Mouse (Mus musculus) forebrain, embryonic 13.5 days (tissue): Measurements from ENCODE around the gene Ifnlr1. TPM values are rescaled to one million over a fixed set of nuclear protein-coding genes. Genes with fewer than 3 reads are reported as not detected.

Experiments
- ATAC-seq: fragments of 200-750 bp; cut with Nextera tagmentation; 2 replicates; pipeline ENCODE4 v1.8.0; 2017
- H3K27ac ChIP-seq: fragments of 300-500 bp; sonication (generic); 2 replicates; pipeline ENCODE4 v1.5.1; 2015; ENCODE audit warnings: inconsistent platforms, mild to moderate bottlenecking, moderate library complexity
- H3K27me3 ChIP-seq: fragments of 300-500 bp; sonication (generic); 2 replicates; pipeline ENCODE4 v1.6.1; 2015; ENCODE audit warnings: mild to moderate bottlenecking, inconsistent platforms
- H3K36me3 ChIP-seq: fragments of 300-500 bp; sonication (generic); 2 replicates; pipeline ENCODE4 v1.6.1; 2015; ENCODE audit warnings: mild to moderate bottlenecking, inconsistent platforms; ENCODE audit not compliant: poor library complexity, severe bottlenecking
- H3K4me1 ChIP-seq: fragments of 300-500 bp; sonication (generic); 2 replicates; pipeline ENCODE4 v1.6.1; 2015; ENCODE audit warnings: inconsistent platforms
- H3K4me2 ChIP-seq: fragments of 300-500 bp; sonication (generic); 2 replicates; pipeline ENCODE4 v1.6.1; 2015; ENCODE audit warnings: inconsistent platforms, mild to moderate bottlenecking, moderate library complexity
- H3K4me3 ChIP-seq: fragments of 300-500 bp; sonication (generic); 2 replicates; pipeline ENCODE4 v1.5.1; 2015; ENCODE audit warnings: mild to moderate bottlenecking, inconsistent platforms
- H3K9ac ChIP-seq: fragments of 300-500 bp; sonication (generic); 2 replicates; pipeline ENCODE4 v1.6.1; 2015; ENCODE audit warnings: mild to moderate bottlenecking, inconsistent platforms
- H3K9me3 ChIP-seq: fragments of 300-500 bp; sonication (generic); replicated peaks from 2 replicates; pipeline ENCODE4 v1.6.1; 2016; ENCODE audit warnings: inconsistent platforms
- WGBS: fragments of 180-500 bp; shearing (Covaris S2); methylation state at CpG from one replicate; pipeline ENCODE4 v1.1.7; 2015; 5-methylcytosine and 5-hydroxymethylcytosine counted together
- polyA plus RNA-seq: library from polyadenylated mRNA; unstranded; fragments of >200 nt; fragmentation: Nextera tagmentation; extraction: Ambion mirVana; gene quantifications from 2 replicates; pipeline ENCODE4 v1.2.1, GENCODE M21; 2015

Ifnlr1 gene
- polyA plus RNA-seq, 1 experiment from 2014 or later, result 0.13 TPM

DNA sequence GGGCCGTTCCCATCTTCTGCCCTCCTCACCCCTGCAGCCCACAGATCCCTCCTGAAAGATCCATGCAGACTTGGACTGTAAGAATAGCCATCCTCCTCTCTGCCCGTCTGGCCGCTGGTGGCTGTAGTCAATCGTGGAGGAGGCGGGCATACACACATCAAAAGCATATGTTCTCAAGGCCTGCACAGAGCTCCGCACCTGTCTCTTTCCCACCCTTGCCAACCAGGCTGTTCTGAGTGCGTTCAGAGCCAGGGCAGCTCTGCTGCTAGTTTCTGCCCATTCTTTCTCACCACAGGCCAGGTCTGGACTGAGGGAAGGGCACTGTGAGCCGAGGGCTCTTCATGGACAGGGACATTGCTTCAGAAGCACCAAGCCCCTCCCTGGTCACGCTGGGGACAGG, 44.1 kb downstream of the Ifnlr1 start:
- 80% methylated on average over 9 of the region's 9 CpGs for WGBS
- H3K9me3 ChIP-seq, result peaks cover 6% of the 10 kb centered on the region; the same call in 1 of the 2 replicates
- H3K9ac ChIP-seq, result no peak overlapping the region
- no peaks in the 10 kb centered on the region for H3K27me3 ChIP-seq
- ATAC-seq, result no peak
- no peaks in the 10 kb centered on the region for H3K36me3 ChIP-seq
- no peaks in the 10 kb centered on the region for H3K4me1 ChIP-seq
- H3K4me3 ChIP-seq, result no peak overlapping the region
- H3K27ac ChIP-seq, result no peak overlapping the region
- H3K4me2 ChIP-seq, result no peak overlapping the region

DNA sequence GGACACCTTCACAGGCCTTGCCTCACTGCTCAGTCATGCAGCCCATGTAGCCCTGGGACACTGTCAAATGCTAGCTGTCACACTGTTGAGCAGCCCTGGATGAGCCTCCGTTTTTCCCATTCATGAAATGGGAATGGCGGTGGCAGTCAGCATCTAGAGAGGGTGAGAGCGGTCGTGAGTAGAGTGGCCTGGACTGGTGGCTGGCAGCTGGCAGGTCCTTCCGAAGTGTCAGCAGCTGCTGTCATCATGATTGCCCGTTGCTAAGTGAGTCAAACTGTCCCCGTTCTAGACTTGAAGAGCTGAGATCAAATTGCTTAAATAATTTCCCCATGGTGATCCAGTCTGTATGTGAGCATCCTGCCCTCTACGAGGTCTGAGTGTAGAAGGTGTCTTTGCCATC, 44.9 kb downstream of the Ifnlr1 start:
- Histone ChIP-seq H3K9ac (no peak overlapping the region), H3K9me3 (peaks cover 6% of the 10 kb centered on the region; the same call in 1 of the 2 replicates), H3K4me1 (no peaks in the 10 kb centered on the region), H3K4me3 (no peak overlapping the region), H3K27ac (no peak overlapping the region), H3K36me3 (no peaks in the 10 kb centered on the region), H3K27me3 (no peaks in the 10 kb centered on the region), H3K4me2 (no peak overlapping the region)
- no peak for ATAC-seq
- 76% methylated on average over 8 of the region's 8 CpGs for WGBS

DNA sequence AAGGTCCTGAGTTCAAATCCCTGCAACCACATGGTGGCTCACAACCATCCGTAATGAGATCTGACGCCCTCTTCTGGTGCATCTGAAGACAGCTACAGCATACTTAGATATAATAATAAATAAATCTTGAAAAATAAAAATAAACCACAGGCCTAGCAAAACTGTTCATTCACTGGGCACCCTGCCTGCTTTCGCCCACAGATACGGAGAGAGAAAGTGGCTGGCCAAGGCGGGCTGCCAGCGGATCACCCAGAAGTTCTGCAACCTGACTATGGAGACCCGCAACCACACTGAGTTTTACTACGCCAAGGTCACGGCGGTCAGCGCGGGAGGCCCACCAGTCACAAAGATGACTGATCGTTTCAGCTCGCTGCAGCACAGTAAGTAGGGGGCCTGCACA, 47.8 kb downstream of the Ifnlr1 start:
- Histone ChIP-seq H3K36me3 (no peaks in the 10 kb centered on the region), H3K27ac (no peak overlapping the region), H3K4me3 (no peak overlapping the region), H3K9me3 (peaks cover 6% of the 10 kb centered on the region; the same call in 1 of the 2 replicates), H3K4me1 (no peaks in the 10 kb centered on the region), H3K4me2 (no peak overlapping the region), H3K9ac (no peak overlapping the region), H3K27me3 (no peaks in the 10 kb centered on the region)
- no peak for ATAC-seq
- WGBS, result 96% methylated on average over 14 of the region's 14 CpGs

DNA sequence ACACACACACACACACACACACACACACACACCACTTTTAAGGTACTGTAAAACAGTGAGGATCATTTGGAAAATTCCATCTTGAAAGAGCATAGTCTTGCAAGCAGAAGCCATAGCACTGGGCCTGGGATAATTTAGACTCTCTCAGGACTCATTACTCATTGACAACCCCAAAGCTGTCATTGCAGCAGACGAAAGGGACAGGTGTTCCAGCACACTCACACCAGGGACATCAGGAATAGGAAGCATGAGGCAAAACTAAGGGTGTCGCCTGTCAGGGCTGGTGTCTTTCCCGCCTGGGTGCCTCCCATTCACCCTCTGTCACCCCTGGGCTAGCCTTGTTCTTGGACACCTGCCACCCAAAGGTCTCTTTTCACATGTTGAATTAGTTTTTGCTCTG, 50.8 kb downstream of the Ifnlr1 start:
- no peak overlapping the region for H3K9ac ChIP-seq
- H3K27me3 ChIP-seq, result no peaks in the 10 kb centered on the region
- no peak overlapping the region for H3K4me3 ChIP-seq
- 87% methylated on average over 3 of the region's 3 CpGs for WGBS
- H3K4me2 ChIP-seq, result no peak overlapping the region
- H3K36me3 ChIP-seq, result no peaks in the 10 kb centered on the region
- H3K27ac ChIP-seq, result no peak overlapping the region
- peaks cover 6% of the 10 kb centered on the region; the same call in 1 of the 2 replicates for H3K9me3 ChIP-seq
- H3K4me1 ChIP-seq, result no peaks in the 10 kb centered on the region
- no peak for ATAC-seq

DNA sequence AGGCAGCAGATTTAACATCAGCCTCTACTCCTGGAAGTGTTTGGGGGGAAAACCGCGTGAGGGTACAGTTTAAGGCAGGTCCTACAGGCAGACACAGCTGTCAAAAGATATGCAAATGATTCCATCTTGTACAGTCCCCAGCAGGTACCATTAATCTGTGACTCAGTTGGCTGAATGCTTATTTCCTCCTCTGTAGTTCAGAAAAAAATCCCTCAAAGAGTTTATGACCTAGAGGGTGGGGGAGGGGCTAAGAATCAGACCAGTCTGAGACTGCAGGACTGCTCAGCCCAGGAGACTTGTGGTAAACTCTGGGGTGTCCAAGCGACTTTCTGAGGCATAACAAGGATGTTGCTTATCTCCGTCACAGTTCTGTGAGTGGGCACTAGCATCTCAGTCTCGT, 52.1 kb downstream of the Ifnlr1 start:
- WGBS, result 78% methylated on average over 5 of the region's 5 CpGs
- Histone ChIP-seq H3K27ac (no peak overlapping the region), H3K27me3 (no peaks in the 10 kb centered on the region), H3K9ac (no peak overlapping the region), H3K4me3 (no peak overlapping the region), H3K4me2 (no peak overlapping the region), H3K9me3 (peaks cover 6% of the 10 kb centered on the region; the same call in 1 of the 2 replicates), H3K36me3 (no peaks in the 10 kb centered on the region), H3K4me1 (no peaks in the 10 kb centered on the region)
- ATAC-seq, result no peak

DNA sequence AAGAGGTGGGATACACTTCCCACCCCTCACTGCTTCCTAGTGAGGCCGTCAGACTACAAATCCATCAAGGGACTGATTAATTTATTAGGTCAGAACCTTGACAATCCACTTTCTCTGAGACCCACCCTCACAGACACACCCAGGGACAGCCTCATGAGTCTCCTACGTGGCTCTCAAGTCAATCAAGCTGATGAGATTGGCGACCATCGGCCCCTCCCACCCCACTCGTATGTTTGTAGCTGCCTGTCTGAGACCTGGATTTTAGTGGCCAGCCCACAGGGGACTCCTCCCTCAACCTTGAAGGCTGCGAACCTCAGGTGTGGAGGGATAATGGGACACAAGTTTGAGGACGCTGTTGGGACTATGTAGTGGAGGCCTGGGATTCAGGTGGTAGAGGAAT, 53.1 kb downstream of the Ifnlr1 start:
- no peaks in the 10 kb centered on the region for H3K36me3 ChIP-seq
- H3K27ac ChIP-seq, result no peak overlapping the region
- H3K4me3 ChIP-seq, result no peak overlapping the region
- no peak overlapping the region for H3K4me2 ChIP-seq
- no peaks in the 10 kb centered on the region for H3K27me3 ChIP-seq
- no peak overlapping the region for H3K9ac ChIP-seq
- WGBS, result 70% methylated on average over 7 of the region's 7 CpGs
- peaks cover 6% of the 10 kb centered on the region; the same call in 1 of the 2 replicates for H3K9me3 ChIP-seq
- no peaks in the 10 kb centered on the region for H3K4me1 ChIP-seq
- ATAC-seq, result no peak

DNA sequence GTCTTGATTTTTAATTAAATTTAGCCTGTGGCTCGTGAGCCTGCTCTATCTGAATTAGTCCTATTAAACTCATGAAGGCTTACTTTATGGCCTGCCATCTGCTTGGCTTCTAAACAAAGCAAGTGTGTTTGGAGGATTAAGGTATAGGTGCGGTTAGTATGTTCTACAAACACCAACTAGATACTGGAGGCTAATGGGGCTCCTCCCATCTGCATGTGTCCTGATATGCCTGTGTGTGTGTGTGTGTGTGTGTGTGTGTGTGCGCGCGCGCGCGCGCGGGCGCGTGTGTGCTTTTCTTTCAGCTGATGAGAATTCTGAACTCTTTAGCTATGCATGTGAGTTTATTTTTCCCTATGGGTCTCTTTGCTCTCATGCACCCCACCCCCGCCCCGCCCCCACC, 53.6 kb downstream of the Ifnlr1 start:
- Histone ChIP-seq H3K27me3 (no peaks in the 10 kb centered on the region), H3K9me3 (peaks cover 4% of the 10 kb centered on the region; the same call in 1 of the 2 replicates), H3K4me2 (no peak overlapping the region), H3K4me3 (no peak overlapping the region), H3K27ac (no peak overlapping the region), H3K36me3 (no peaks in the 10 kb centered on the region), H3K4me1 (no peaks in the 10 kb centered on the region), H3K9ac (no peak overlapping the region)
- 91% methylated on average over 14 of the region's 14 CpGs for WGBS
- no peak for ATAC-seq

DNA sequence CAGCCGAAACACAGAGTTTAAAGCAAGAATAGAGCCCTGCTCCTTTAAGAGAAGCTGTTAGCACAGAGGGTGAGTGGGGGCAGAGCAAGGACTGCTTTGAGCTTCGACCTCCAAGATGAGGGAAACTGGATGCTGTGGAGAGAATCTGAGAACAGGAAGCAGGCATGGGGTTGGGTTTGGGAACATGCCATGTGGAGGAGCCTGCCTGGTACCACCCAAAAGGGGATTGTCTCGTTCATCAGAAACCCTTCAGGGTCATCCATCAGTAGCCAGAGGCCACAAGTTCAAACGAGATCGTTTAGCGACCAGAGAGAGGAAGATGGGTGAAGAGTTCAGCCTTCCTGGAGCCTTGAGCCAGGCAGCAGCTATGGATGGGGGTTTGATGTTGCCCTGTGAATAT, 57.4 kb downstream of the Ifnlr1 start:
- H3K9ac ChIP-seq, result no peak overlapping the region
- no peak for ATAC-seq
- H3K4me1 ChIP-seq, result no peaks in the 10 kb centered on the region
- no peak overlapping the region for H3K27ac ChIP-seq
- no peaks in the 10 kb centered on the region for H3K36me3 ChIP-seq
- H3K4me2 ChIP-seq, result no peak overlapping the region
- H3K4me3 ChIP-seq, result no peak overlapping the region
- no peaks in the 10 kb centered on the region for H3K9me3 ChIP-seq
- no peaks in the 10 kb centered on the region for H3K27me3 ChIP-seq
- WGBS, result 70% methylated on average over 6 of the region's 6 CpGs

DNA sequence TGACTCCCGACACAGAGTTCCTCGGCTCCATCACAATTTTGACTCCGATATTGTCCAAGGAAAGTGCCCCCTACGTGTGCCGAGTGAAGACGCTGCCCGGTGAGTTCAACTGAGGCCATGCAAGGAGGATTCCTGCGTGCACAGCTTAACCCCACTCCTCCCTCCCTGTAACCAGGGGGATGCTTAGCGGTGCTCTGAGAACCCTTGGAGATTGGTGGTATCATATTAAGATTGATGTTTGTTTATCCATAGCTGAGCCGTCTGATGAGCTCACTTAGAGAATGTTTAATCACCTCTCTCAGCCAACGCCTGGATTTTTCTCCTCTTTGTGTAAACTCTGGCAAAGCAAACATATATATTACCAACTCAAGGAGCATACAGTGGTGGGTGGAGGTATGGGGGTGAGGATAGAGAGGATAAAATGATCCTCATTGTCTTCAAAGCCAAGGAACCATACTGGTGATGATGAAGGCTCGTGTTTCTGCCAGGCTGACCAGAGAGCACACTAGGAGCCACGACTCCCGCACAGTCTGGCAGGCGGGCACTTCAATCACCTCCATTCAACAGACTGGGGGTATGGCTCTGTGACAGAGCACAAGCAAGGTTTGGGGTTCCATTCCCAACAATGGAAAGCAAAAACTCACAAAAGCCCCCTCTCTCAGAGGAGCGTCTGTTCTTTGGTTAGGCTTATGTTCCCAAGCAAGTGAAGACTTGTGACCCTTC, 58.8 kb downstream of the Ifnlr1 start:
- Histone ChIP-seq H3K4me3 (no peak overlapping the region), H3K27ac (no peak overlapping the region), H3K9ac (no peak overlapping the region), H3K4me2 (no peak overlapping the region), H3K27me3 (no peaks in the 10 kb centered on the region), H3K36me3 (no peaks in the 10 kb centered on the region), H3K4me1 (no peaks in the 10 kb centered on the region), H3K9me3 (no peaks in the 10 kb centered on the region)
- WGBS, result 70% methylated on average over 16 of the region's 16 CpGs
- no peak for ATAC-seq

DNA sequence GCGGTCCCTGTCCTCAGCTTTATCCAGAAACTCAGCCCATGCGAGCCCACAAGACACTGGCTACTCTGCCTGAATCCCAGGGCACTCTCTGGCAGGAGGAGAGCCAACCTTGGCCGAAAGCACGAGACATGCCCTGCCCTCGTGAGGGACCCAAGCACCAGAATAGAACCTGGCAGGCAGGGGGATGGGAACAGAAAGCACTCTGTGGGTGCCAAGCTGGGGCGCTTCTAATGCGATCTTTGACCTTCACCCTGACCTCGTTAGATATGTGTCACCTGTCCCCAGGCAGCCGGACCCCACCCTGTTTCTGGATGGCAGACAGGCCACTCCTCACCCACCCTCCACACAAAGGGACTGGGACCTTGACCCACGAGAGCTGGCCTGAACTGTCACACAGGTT, 59.5 kb downstream of the Ifnlr1 start:
- H3K4me1 ChIP-seq, result no peaks in the 10 kb centered on the region
- H3K27ac ChIP-seq, result no peak overlapping the region
- H3K4me2 ChIP-seq, result no peak overlapping the region
- H3K36me3 ChIP-seq, result no peaks in the 10 kb centered on the region
- WGBS, result 79% methylated on average over 10 of the region's 10 CpGs
- ATAC-seq, result no peak
- H3K27me3 ChIP-seq, result no peaks in the 10 kb centered on the region
- no peaks in the 10 kb centered on the region for H3K9me3 ChIP-seq
- H3K9ac ChIP-seq, result no peak overlapping the region
- H3K4me3 ChIP-seq, result no peak overlapping the region

DNA sequence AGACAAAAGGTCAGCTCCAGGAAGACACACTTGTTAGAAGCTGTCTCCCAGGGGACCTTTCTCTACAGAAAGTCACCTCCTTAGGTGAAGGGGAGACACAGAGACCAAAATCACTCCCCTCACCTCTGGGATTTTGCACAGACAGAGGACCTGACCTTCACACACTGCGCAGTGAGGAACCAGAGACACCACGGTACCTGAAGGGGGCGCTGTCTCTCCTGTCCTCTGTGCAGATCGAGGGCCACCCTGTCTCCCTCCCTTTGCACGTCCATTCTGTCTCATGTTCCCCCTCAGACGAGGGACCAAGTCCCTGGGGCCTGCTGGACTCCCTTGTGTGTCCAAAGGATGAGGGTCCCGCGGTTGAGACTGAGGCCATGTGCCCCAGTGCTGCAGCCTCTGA, 64.8 kb downstream of the Ifnlr1 start:
- Histone ChIP-seq H3K36me3 (no peaks in the 10 kb centered on the region), H3K4me2 (no peak overlapping the region), H3K4me1 (no peaks in the 10 kb centered on the region), H3K27me3 (no peaks in the 10 kb centered on the region), H3K4me3 (no peak overlapping the region), H3K9me3 (peaks cover 9% of the 10 kb centered on the region; the same call in 1 of the 2 replicates), H3K9ac (no peak overlapping the region), H3K27ac (no peak overlapping the region)
- WGBS, result 78% methylated on average over 8 of the region's 8 CpGs
- no peak for ATAC-seq

DNA sequence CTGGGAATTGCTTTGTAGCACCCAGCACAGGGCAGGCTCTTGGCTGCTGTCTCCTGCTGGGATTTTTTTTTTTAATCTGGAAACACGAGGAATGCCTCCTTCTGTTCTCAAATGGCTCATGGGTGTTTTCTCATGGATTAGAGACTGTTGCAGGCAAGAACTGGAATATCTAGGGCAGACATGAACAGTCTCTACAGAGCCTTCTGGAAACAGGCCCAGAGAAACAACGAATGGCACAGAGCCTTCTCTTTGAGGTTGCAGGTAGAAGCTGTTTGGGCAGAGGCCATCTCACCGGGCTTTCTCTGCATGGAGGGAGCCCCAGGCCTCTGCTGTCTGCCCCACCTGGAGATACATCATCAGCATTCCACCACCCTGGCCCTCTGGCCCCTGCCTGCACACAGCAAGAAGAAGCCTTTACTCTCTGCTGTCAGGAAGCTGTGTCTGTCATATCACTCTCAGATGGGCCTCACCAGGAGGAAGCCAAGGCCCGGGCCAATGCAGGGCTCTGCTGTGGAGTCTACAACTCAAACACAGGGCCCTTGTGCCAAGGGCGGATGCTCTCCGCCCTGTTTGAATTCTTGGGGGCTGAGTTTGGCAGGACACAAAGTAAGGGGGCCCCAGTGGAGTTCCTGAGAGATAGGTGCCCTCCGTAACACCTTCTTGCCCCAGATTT, 66.2 kb downstream of the Ifnlr1 start:
- Histone ChIP-seq H3K4me2 (no peak overlapping the region), H3K4me1 (no peaks in the 10 kb centered on the region), H3K27me3 (no peaks in the 10 kb centered on the region), H3K27ac (no peak overlapping the region), H3K4me3 (no peak overlapping the region), H3K9ac (no peak overlapping the region), H3K9me3 (peaks cover 9% of the 10 kb centered on the region; the same call in 1 of the 2 replicates), H3K36me3 (no peaks in the 10 kb centered on the region)
- ATAC-seq, result no peak
- 87% methylated on average over 7 of the region's 7 CpGs for WGBS
